ENCODE assay signal across 18 mouse cellular contexts in the genomic region with DNA sequence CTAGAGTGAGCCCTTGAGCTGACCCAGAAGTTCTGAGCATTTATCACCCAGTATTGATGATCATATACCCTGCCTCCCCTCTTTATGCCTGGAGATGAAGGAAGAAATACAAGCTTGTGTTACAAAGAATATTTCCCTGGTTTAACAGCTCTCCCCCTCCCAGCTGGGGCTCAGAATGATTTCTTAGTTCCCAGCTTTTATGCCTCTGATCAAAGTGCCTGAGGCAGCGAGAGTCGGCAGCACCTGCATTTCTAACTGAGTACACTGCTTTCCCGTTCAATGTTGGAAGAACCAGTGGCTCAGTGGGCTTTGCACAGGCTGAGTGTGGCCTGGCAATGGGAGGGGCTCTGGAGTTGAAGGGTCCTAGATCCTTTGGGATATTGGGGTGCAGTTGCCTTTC.
"Had no signal": no experiment of that assay in that cellular context is flagged by ENCODE, and none has a peak within 500 bp of the region (broad histone marks: within the 10 kb centered on the region; RNA-seq: fewer than 3 reads in every experiment).

No protein-coding gene starts in this region.

- ATAC-seq: liver, postnatal 0 days; lung, postnatal 0 days; midbrain, embryonic 15.5 days had no signal

- H3K27me3 ChIP-seq: liver, embryonic 13.5 days; liver, embryonic 15.5 days; lung, embryonic 15.5 days; megakaryocyte, embryonic 14.5 days; midbrain, embryonic 12.5 days; midbrain, embryonic 15.5 days; neural tube, embryonic 12.5 days; stomach, embryonic 15.5 days had no signal

- H3K4me2 ChIP-seq: liver, embryonic 13.5 days; liver, embryonic 15.5 days; lung, embryonic 15.5 days; midbrain, embryonic 12.5 days; midbrain, embryonic 15.5 days; neural tube, embryonic 12.5 days; stomach, embryonic 15.5 days had no signal

- H3K27ac ChIP-seq: liver, embryonic 13.5 days; liver, embryonic 15.5 days; lung, embryonic 15.5 days; macrophage; midbrain, embryonic 12.5 days; midbrain, embryonic 15.5 days; neural tube, embryonic 12.5 days; stomach, embryonic 15.5 days had no signal

- H3K4me1 ChIP-seq: liver, embryonic 13.5 days; liver, embryonic 15.5 days; lung, embryonic 15.5 days; megakaryocyte, embryonic 14.5 days; midbrain, embryonic 12.5 days; midbrain, embryonic 15.5 days; neural tube, embryonic 12.5 days; stomach, embryonic 15.5 days had no signal

- H3K9ac ChIP-seq: liver, embryonic 13.5 days; liver, embryonic 15.5 days; liver, postnatal 0 days; lung, embryonic 15.5 days; midbrain, embryonic 12.5 days; midbrain, embryonic 15.5 days; neural tube, embryonic 12.5 days; stomach, embryonic 15.5 days had no signal

- H3K4me3 ChIP-seq: liver, embryonic 13.5 days; liver, embryonic 15.5 days; lung, embryonic 15.5 days; megakaryocyte, embryonic 14.5 days; midbrain, embryonic 12.5 days; midbrain, embryonic 15.5 days; neural tube, embryonic 12.5 days; stomach, embryonic 15.5 days had no signal

- H3K9me3 ChIP-seq: liver, embryonic 13.5 days; liver, embryonic 15.5 days; lung, embryonic 15.5 days; midbrain, embryonic 12.5 days; midbrain, embryonic 15.5 days; neural tube, embryonic 12.5 days; stomach, embryonic 15.5 days had no signal

- DNase-seq: liver, embryonic 13.5 days; liver, postnatal 0 days; lung, adult 2 months; lung, postnatal 14 days; lung, postnatal 36 days; right cerebral cortex, postnatal 14 days; thymus, adult 18-20 months; thymus, postnatal 25 days; thymus, postnatal 4 days had no signal

- H3K36me3 ChIP-seq: liver, embryonic 13.5 days; liver, embryonic 15.5 days; lung, embryonic 15.5 days; midbrain, embryonic 12.5 days; midbrain, embryonic 15.5 days; neural tube, embryonic 12.5 days; stomach, embryonic 15.5 days had no signal
